ENCODE assay signal across 26 mouse cellular contexts in genomic region chr14:48804098-48804497, GRCm38 (mm10).
"Had no signal": no experiment of that assay in that cellular context is flagged by ENCODE, and none has a peak within 500 bp of the region (broad histone marks: within the 10 kb centered on the region; RNA-seq: fewer than 3 reads in every experiment).

No protein-coding gene starts in this region.

- H3K27me3 ChIP-seq: embryonic facial prominence, embryonic 12.5 days; embryonic facial prominence, embryonic 15.5 days had no signal

- H3K4me1 ChIP-seq: embryonic facial prominence, embryonic 15.5 days; heart, embryonic 10.5 days had no signal

- H3K4me3 ChIP-seq: embryonic facial prominence, embryonic 10.5 days; embryonic facial prominence, embryonic 12.5 days; embryonic facial prominence, embryonic 13.5 days; embryonic facial prominence, embryonic 15.5 days; erythroblast, embryonic 14.5 days; forebrain, embryonic 10.5 days; forebrain, embryonic 12.5 days; forebrain, embryonic 13.5 days; forebrain, embryonic 15.5 days; gastrocnemius, adult 2 months; heart, adult 2 months; heart, embryonic 10.5 days had no signal

- H3K36me3 ChIP-seq: embryonic facial prominence, embryonic 10.5 days; embryonic facial prominence, embryonic 12.5 days; embryonic facial prominence, embryonic 13.5 days; embryonic facial prominence, embryonic 15.5 days; forebrain, embryonic 10.5 days; forebrain, embryonic 12.5 days; forebrain, embryonic 15.5 days; heart, embryonic 10.5 days had no signal

- H3K9me3 ChIP-seq: embryonic facial prominence, embryonic 10.5 days; embryonic facial prominence, embryonic 12.5 days; embryonic facial prominence, embryonic 13.5 days; embryonic facial prominence, embryonic 15.5 days; forebrain, embryonic 12.5 days; forebrain, embryonic 13.5 days; forebrain, embryonic 15.5 days; heart, embryonic 10.5 days had no signal

- H3K4me2 ChIP-seq: embryonic facial prominence, embryonic 12.5 days; embryonic facial prominence, embryonic 13.5 days; embryonic facial prominence, embryonic 15.5 days; forebrain, embryonic 12.5 days; forebrain, embryonic 13.5 days; forebrain, embryonic 15.5 days had no signal

- H3K9ac ChIP-seq: embryonic facial prominence, embryonic 12.5 days; embryonic facial prominence, embryonic 13.5 days; embryonic facial prominence, embryonic 15.5 days; forebrain, embryonic 12.5 days; forebrain, embryonic 13.5 days; forebrain, embryonic 15.5 days; forebrain, postnatal 0 days had no signal

- H3K27ac ChIP-seq: embryonic facial prominence, embryonic 10.5 days; embryonic facial prominence, embryonic 12.5 days; embryonic facial prominence, embryonic 13.5 days; embryonic facial prominence, embryonic 15.5 days; forebrain, embryonic 10.5 days; forebrain, embryonic 12.5 days; forebrain, embryonic 13.5 days; forebrain, embryonic 15.5 days; gastrocnemius, adult 2 months; heart, adult 2 months; heart, embryonic 10.5 days had no signal

- DNase-seq: cerebellum, adult 9-11 months; cerebellum, postnatal 10 days; cerebellum, postnatal 14 days; cerebellum, postnatal 25 days; cerebellum, postnatal 36 days; embryo, embryonic 11 days; forebrain, postnatal 0 days; gastrocnemius, adult 2 months; gastrocnemius, postnatal 10 days; gastrocnemius, postnatal 25 days; gastrocnemius, postnatal 36 days; heart, adult 11 months; heart, adult 18-20 months; heart, adult 2 months had no signal

- ATAC-seq: forebrain, embryonic 13.5 days; forebrain, embryonic 14.5 days; forebrain, embryonic 15.5 days; forebrain, embryonic 16.5 days; forebrain, postnatal 0 days had no signal
